Mouse (Mus musculus) mammary gland, adult 2 months (tissue): ENCODE results near the gene 1700022I11Rik. TPM values are rescaled to one million over a fixed set of nuclear protein-coding genes. Genes with fewer than 3 reads are reported as not detected.

Experiments
- polyA plus RNA-seq: library from polyadenylated mRNA; depleted of rRNA; stranded (reverse); fragments of >200 nt; gene quantifications from 2 replicates; pipeline ENCODE4 v1.2.3, GENCODE M21; 2012; ENCODE audit warnings: low replicate concordance; rRNA removed

The 1700022I11Rik gene
- not detected in 2 replicates for polyA plus RNA-seq

GRCm38 (mm10) chr4:42969304-42969703 lies at the start of gene 1700022I11Rik:
TSS of gene 1700022I11Rik (plus strand) at chr4:42969604.

GRCm38 (mm10) chr4:42949676-42950051 lies 19.7 kb upstream of the 1700022I11Rik start, which contains the start of gene Dnajb5:
TSS of gene Dnajb5 (plus strand) at chr4:42949814.

GRCm38 (mm10) chr4:43000141-43000986 lies 31.0 kb downstream of the 1700022I11Rik start, which contains the start of gene Vcp:
TSS of gene Vcp (minus strand) at chr4:43000507.

GRCm38 (mm10) chr4:43010161-43011038 lies 41.0 kb downstream of the 1700022I11Rik start, which contains the start of gene Fancg:
TSS of gene Fancg (minus strand) at chr4:43010506.

GRCm38 (mm10) chr4:43025084-43025960 lies 55.9 kb downstream of the 1700022I11Rik start, which contains the start of gene Pigo:
TSS of gene Pigo (minus strand) at chr4:43025819.

GRCm38 (mm10) chr4:43031237-43031995 lies 62.0 kb downstream of the 1700022I11Rik start, which contains the start of gene Stoml2:
TSS of gene Stoml2 (minus strand) at chr4:43031710.

Other genes with a start within 250 kb of the 1700022I11Rik start
- gene 4930578G10Rik, start 234.1 kb upstream of the 1700022I11Rik start, polyA plus RNA-seq: not detected in 2 replicates
- gene Ccl19, start 213.0 kb upstream of the 1700022I11Rik start, polyA plus RNA-seq: 216 and 459 TPM in 2 replicates
- gene Ccl21a, start 195.6 kb upstream of the 1700022I11Rik start, polyA plus RNA-seq: 306 and 313 TPM in 2 replicates
- 0.03 TPM in 1 of 2 replicates, not detected in the other for gene Fam205a1, start 115.7 kb upstream of the 1700022I11Rik start, polyA plus RNA-seq
- not detected in 2 replicates for gene Gm12394, start 112.8 kb upstream of the 1700022I11Rik start, polyA plus RNA-seq
- not detected in 2 replicates for gene Fam205c, start 95.4 kb upstream of the 1700022I11Rik start, polyA plus RNA-seq
- 3.0 and 3.5 TPM in 2 replicates for gene Phf24, start 52.9 kb upstream of the 1700022I11Rik start, polyA plus RNA-seq
- gene Dnajb5, start 19.8 kb upstream of the 1700022I11Rik start, polyA plus RNA-seq: 9.8 and 16.5 TPM in 2 replicates
- 117 and 213 TPM in 2 replicates for gene Vcp, start 30.9 kb downstream of the 1700022I11Rik start, polyA plus RNA-seq
- 17.9 and 18.1 TPM in 2 replicates for gene Fancg, start 40.9 kb downstream of the 1700022I11Rik start, polyA plus RNA-seq
- 21.0 and 26.6 TPM in 2 replicates for gene Pigo, start 56.2 kb downstream of the 1700022I11Rik start, polyA plus RNA-seq
- gene Stoml2, start 62.1 kb downstream of the 1700022I11Rik start, polyA plus RNA-seq: 59.8 and 130 TPM in 2 replicates
- gene Fam214b, start 76.6 kb downstream of the 1700022I11Rik start, polyA plus RNA-seq: 19.5 and 24.1 TPM in 2 replicates
- 7.1 and 9.2 TPM in 2 replicates for gene Unc13b, start 89.3 kb downstream of the 1700022I11Rik start, polyA plus RNA-seq